Mouse (Mus musculus) small intestine, adult 2 months (tissue): ENCODE measurements around the gene Hcrtr1.

ENCODE experiments used
- CTCF ChIP-seq: fragments of 200-500 bp; IDR thresholded peaks from 2 replicates; pipeline ENCODE4 v1.5.1; 2012; ENCODE audit warnings: low read depth, mild to moderate bottlenecking, control low read depth, inconsistent platforms, low read length, moderate library complexity, mixed read lengths; ENCODE audit not compliant: insufficient replicate concordance, insufficient read length; ENCODE audit errors: extremely low read depth
- POLR2A ChIP-seq: fragments of 200-500 bp; IDR thresholded peaks from 2 replicates; pipeline ENCODE4 v1.6.1; 2012; ENCODE audit warnings: low read depth, mild to moderate bottlenecking, control low read depth, inconsistent platforms, low read length, moderate library complexity

DNA sequence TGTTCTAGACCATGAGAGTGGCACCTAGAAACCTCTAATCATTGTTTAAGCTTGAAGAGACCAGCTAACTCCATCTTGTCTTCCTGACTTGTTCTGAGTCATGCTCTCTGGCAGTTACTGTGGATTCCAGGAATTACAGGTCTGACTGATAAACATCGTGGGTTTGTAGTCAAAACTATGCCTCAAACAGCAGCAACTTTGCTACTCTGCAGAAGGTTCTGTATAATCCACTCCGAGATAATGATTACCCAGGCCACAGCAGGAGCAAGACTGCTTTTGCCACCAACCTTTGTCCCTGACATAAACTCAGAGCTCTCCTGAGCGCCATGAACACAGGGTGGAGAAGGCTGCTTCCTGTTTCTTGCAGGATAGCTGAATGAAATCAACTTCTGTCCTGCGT lies 34.6 kb downstream of the Hcrtr1 start:
- TF ChIP-seq CTCF (no peak), POLR2A (no peak; the same call in 1 of the 2 replicates)
